In the genomic region with DNA sequence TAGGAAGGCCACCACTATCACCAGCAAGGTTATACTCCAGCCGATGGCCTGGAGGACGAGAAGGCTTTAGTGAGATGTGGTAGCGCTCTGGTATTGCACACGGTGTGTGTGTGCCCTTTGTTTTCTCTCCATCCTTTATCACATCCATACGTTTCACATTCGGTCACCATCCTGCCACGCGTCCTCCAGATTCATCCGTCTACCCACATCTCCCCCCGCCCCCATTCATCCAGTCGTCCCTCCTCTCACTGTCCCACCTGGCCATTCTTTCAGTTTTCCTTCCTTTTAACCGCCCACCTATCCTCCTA, we compare ENCODE assay signal across 11 mouse cellular contexts. TPM values are rescaled to one million over a fixed set of nuclear protein-coding genes. Genes with fewer than 3 reads are reported as not detected.
A peak's percentile ranks its signal among the peaks of the same experiment; 100 is the strongest.
DNase-seq lines count a peak whose midpoint lies in the region; ATAC-seq lines count a peak whose summit lies in the region.
"Had no signal": no experiment of that assay in that cellular context is flagged by ENCODE, and none has a peak within 500 bp of the region (broad histone marks: within the 10 kb centered on the region; RNA-seq: fewer than 3 reads in every experiment).

No protein-coding gene starts in this region.

- H3K36me3 ChIP-seq in heart, embryonic 16.5 days (ENCODE audit: control insufficient read depth, insufficient read depth): no peaks in the 10 kb centered on the region
- H3K36me3 ChIP-seq in embryonic facial prominence, embryonic 11.5 days (replicated peaks; ENCODE audit: control insufficient read depth, insufficient read depth, low read depth, low read length): no peaks in the 10 kb centered on the region
- no peaks in the 10 kb centered on the region for H3K36me3 ChIP-seq in hindbrain, embryonic 13.5 days
- no peaks in the 10 kb centered on the region for H3K36me3 ChIP-seq in midbrain, embryonic 13.5 days

- 63% methylated on average over 12 of the region's 12 CpGs for WGBS in heart, embryonic 16.5 days
- 44% methylated on average over 12 of the region's 12 CpGs for WGBS in embryonic facial prominence, embryonic 11.5 days
- WGBS in hindbrain, embryonic 13.5 days: 70% methylated on average over 12 of the region's 12 CpGs
- 62% methylated on average over 12 of the region's 12 CpGs for WGBS in midbrain, embryonic 13.5 days

- ATAC-seq in heart, embryonic 16.5 days (replicated peaks; ENCODE audit: extremely low read depth, insufficient read depth, low FRiP score): no peak
- ATAC-seq in embryonic facial prominence, embryonic 11.5 days (replicated peaks; ENCODE audit: insufficient number of reproducible peaks, low FRiP score, low TSS enrichment, low read depth): peak; percentile 14; the same call in 1 of the 2 replicates
- no peak for ATAC-seq in hindbrain, embryonic 13.5 days (ENCODE audit: low FRiP score)
- ATAC-seq in midbrain, embryonic 13.5 days: no peak; the same call in 1 of the 2 replicates

- H3K9me3 ChIP-seq in heart, embryonic 16.5 days (replicated peaks; ENCODE audit: control insufficient read depth, low read length): no peaks in the 10 kb centered on the region
- no peaks in the 10 kb centered on the region for H3K9me3 ChIP-seq in embryonic facial prominence, embryonic 11.5 days (replicated peaks; ENCODE audit: control insufficient read depth, low read length)
- no peaks in the 10 kb centered on the region for H3K9me3 ChIP-seq in hindbrain, embryonic 13.5 days
- H3K9me3 ChIP-seq in midbrain, embryonic 13.5 days: no peaks in the 10 kb centered on the region

- no peak overlapping the region for H3K9ac ChIP-seq in heart, embryonic 16.5 days (ENCODE audit: low read length)
- H3K9ac ChIP-seq in embryonic facial prominence, embryonic 11.5 days (replicated peaks; ENCODE audit: low read length): peak overlapping the region; percentile 51
- peak overlapping the region; percentile 66 for H3K9ac ChIP-seq in hindbrain, embryonic 13.5 days
- peak overlapping the region; percentile 63 for H3K9ac ChIP-seq in midbrain, embryonic 13.5 days (replicated peaks)

- peaks cover 3% of the 10 kb centered on the region; the same call in 1 of the 2 replicates for H3K4me1 ChIP-seq in heart, embryonic 16.5 days (ENCODE audit: control insufficient read depth, insufficient read depth, low read length)
- no peaks in the 10 kb centered on the region for H3K4me1 ChIP-seq in embryonic facial prominence, embryonic 11.5 days (ENCODE audit: control insufficient read depth, insufficient read depth, low read length)
- H3K4me1 ChIP-seq in hindbrain, embryonic 13.5 days (replicated peaks): peaks cover 12% of the 10 kb centered on the region; the same call in 1 of the 2 replicates
- H3K4me1 ChIP-seq in midbrain, embryonic 13.5 days (replicated peaks): 0 out of 2 replicates have a peak, but pooled peaks cover 5% of the 10 kb centered on the region

- DNase-seq in heart, postnatal 10 days: no peak
- DNase-seq in embryonic facial prominence, embryonic 11.5 days (ENCODE audit: low spot score): no peak
- DNase-seq in gastrocnemius, postnatal 14 days: no peak
- DNase-seq in cerebellum, adult 9-10 months: no peak
- DNase-seq in thymus, postnatal 25 days: no peak
- DNase-seq: kidney, adult 11 months; lung, postnatal 14 days; right cerebral cortex, adult 18-20 months had no signal

- H3K4me2 ChIP-seq in heart, embryonic 16.5 days (ENCODE audit: low read depth, low read length): peak overlapping the region; percentile 60
- peak overlapping the region; percentile 51 for H3K4me2 ChIP-seq in embryonic facial prominence, embryonic 11.5 days (ENCODE audit: low read depth, low read length)
- H3K4me2 ChIP-seq in hindbrain, embryonic 13.5 days: peak overlapping the region; percentile 64
- H3K4me2 ChIP-seq in midbrain, embryonic 13.5 days (replicated peaks): peak overlapping the region; percentile 62

- intact Hi-C loops in heart, postnatal 10 days (cut with DNase I): no loop called here
- intact Hi-C loops in gastrocnemius, postnatal 14 days (cut with DNase I; ENCODE audit: low total_unique reads): no loop called here

- no peak overlapping the region for H3K27ac ChIP-seq in heart, embryonic 16.5 days (ENCODE audit: low read length)
- no peak overlapping the region for H3K27ac ChIP-seq in embryonic facial prominence, embryonic 11.5 days (replicated peaks; ENCODE audit: low read depth, low read length)
- H3K27ac ChIP-seq in hindbrain, embryonic 13.5 days: no peak overlapping the region
- no peak overlapping the region for H3K27ac ChIP-seq in midbrain, embryonic 13.5 days

- peak overlapping the region; percentile 33; the same call in 1 of the 2 replicates for H3K4me3 ChIP-seq in heart, embryonic 16.5 days (ENCODE audit: low read length)
- no peak overlapping the region for H3K4me3 ChIP-seq in embryonic facial prominence, embryonic 11.5 days (ENCODE audit: low read depth, low read length)
- H3K4me3 ChIP-seq in hindbrain, embryonic 13.5 days: peak overlapping the region; percentile 38
- peak overlapping the region; percentile 38 for H3K4me3 ChIP-seq in midbrain, embryonic 13.5 days (replicated peaks)

- H3K27me3 ChIP-seq in heart, embryonic 16.5 days (ENCODE audit: control insufficient read depth, insufficient read depth, low read length): 0 out of 2 replicates have a peak, but pooled peaks cover 2% of the 10 kb centered on the region
- H3K27me3 ChIP-seq in embryonic facial prominence, embryonic 11.5 days (ENCODE audit: control insufficient read depth, insufficient read depth, low read length): no peaks in the 10 kb centered on the region
- no peaks in the 10 kb centered on the region for H3K27me3 ChIP-seq in hindbrain, embryonic 13.5 days
- no peaks in the 10 kb centered on the region for H3K27me3 ChIP-seq in midbrain, embryonic 13.5 days

RNA-seq across cellular contexts. Expression of gene Calhm3, which starts 5.5 kb away (rescaled TPM):
- not detected in 2 replicates for polyA plus RNA-seq in heart, embryonic 16.5 days (2015; fragmentation: Nextera tagmentation; extraction: Ambion mirVana)
- not detected for total RNA-seq in heart, postnatal 10 days (2021)
- polyA plus RNA-seq in embryonic facial prominence, embryonic 11.5 days (2014; fragmentation: Nextera tagmentation; extraction: Ambion mirVana): not detected in 2 replicates
- not detected in 2 replicates for polyA plus RNA-seq in hindbrain, embryonic 13.5 days (2015; fragmentation: Nextera tagmentation; extraction: Ambion mirVana)
- polyA plus RNA-seq in midbrain, embryonic 13.5 days (2015; fragmentation: Nextera tagmentation; extraction: Ambion mirVana): not detected in 2 replicates
- total RNA-seq in gastrocnemius, postnatal 14 days (2021): not detected

RNA-seq across cellular contexts. Expression of gene Calhm1, which starts 8.0 kb away (rescaled TPM):
- not detected in 2 replicates for polyA plus RNA-seq in heart, embryonic 16.5 days (2015; fragmentation: Nextera tagmentation; extraction: Ambion mirVana)
- not detected for total RNA-seq in heart, postnatal 10 days (2021)
- polyA plus RNA-seq in embryonic facial prominence, embryonic 11.5 days (2014; fragmentation: Nextera tagmentation; extraction: Ambion mirVana): not detected in 2 replicates
- polyA plus RNA-seq in hindbrain, embryonic 13.5 days (2015; fragmentation: Nextera tagmentation; extraction: Ambion mirVana): not detected in 2 replicates
- not detected in 2 replicates for polyA plus RNA-seq in midbrain, embryonic 13.5 days (2015; fragmentation: Nextera tagmentation; extraction: Ambion mirVana)
- not detected for total RNA-seq in gastrocnemius, postnatal 14 days (2021)

RNA-seq across cellular contexts. Expression of gene Calhm2, which starts 13.9 kb away (rescaled TPM):
- polyA plus RNA-seq in heart, embryonic 16.5 days (2015; fragmentation: Nextera tagmentation; extraction: Ambion mirVana): 5.2 and 5.6 TPM in 2 replicates
- 1 to 10 TPM; 4.4 to 4.5 TPM for total RNA-seq in heart, postnatal 10 days (2021)
- polyA plus RNA-seq in embryonic facial prominence, embryonic 11.5 days (2014; fragmentation: Nextera tagmentation; extraction: Ambion mirVana): 1.3 and 1.7 TPM in 2 replicates
- 1.3 and 1.6 TPM in 2 replicates for polyA plus RNA-seq in hindbrain, embryonic 13.5 days (2015; fragmentation: Nextera tagmentation; extraction: Ambion mirVana)
- 0.82 and 1.0 TPM in 2 replicates for polyA plus RNA-seq in midbrain, embryonic 13.5 days (2015; fragmentation: Nextera tagmentation; extraction: Ambion mirVana)
- 1 to 10 TPM; 2.4 to 3.2 TPM for total RNA-seq in gastrocnemius, postnatal 14 days (2021)

RNA-seq across cellular contexts. Expression of gene Neurl1a, which starts 26.6 kb away (rescaled TPM):
- 1.4 and 1.7 TPM in 2 replicates for polyA plus RNA-seq in heart, embryonic 16.5 days (2015; fragmentation: Nextera tagmentation; extraction: Ambion mirVana)
- 1 to 10 TPM in 1 of 2 experiments, under 1 TPM in 1; 0.60 to 1.1 TPM for total RNA-seq in heart, postnatal 10 days (2021)
- polyA plus RNA-seq in embryonic facial prominence, embryonic 11.5 days (2014; fragmentation: Nextera tagmentation; extraction: Ambion mirVana): 2.9 and 3.2 TPM in 2 replicates
- polyA plus RNA-seq in hindbrain, embryonic 13.5 days (2015; fragmentation: Nextera tagmentation; extraction: Ambion mirVana): 6.8 and 7.2 TPM in 2 replicates
- polyA plus RNA-seq in midbrain, embryonic 13.5 days (2015; fragmentation: Nextera tagmentation; extraction: Ambion mirVana): 4.6 and 5.9 TPM in 2 replicates
- 10 to 100 TPM; 63.6 to 86.9 TPM for total RNA-seq in gastrocnemius, postnatal 14 days (2021)
